ENCODE assay signal across 8 mouse cellular contexts in the genomic region with DNA sequence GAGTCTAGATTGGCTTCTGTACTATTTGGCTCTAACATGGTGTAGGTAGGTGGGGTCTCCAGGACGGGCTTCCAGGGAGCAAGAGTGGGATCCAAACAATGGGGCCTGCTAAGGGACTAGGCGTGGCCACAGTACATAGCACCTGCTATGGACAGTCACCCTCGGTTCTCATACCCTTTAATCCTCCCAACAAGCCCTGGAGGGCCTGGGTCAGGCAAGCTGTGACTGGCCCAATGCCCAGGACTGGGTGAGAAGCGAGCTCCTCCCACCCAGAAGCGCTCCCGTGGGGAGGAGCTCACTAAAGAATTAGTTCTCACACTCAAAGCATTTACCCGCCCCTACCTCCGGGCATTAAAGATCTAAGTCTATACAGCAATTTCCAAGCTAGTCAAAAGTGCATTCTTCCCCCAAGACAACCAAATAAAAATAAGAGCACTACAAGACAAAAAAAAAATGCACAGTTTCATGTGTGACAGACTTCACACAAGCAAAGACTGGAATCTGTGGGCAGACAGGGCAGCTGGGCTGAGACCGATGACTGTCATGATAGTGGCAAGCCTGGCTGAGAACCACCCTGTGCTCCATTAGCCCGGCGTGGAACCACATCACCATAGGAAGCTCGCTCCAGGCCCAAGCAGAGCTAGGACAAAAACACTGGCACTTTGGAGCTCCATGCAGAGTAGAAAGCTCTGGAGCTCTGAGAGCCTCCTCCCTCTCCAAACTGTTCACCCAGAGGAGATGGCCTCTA. TPM values are rescaled to one million over a fixed set of nuclear protein-coding genes. Genes with fewer than 3 reads are reported as not detected.
A peak's percentile ranks its signal among the peaks of the same experiment; 100 is the strongest.
DNase-seq lines count a peak whose midpoint lies in the region; ATAC-seq and TF ChIP-seq lines count a peak whose summit lies in the region.

No protein-coding gene starts in this region.

- no peak for TF ChIP-seq CTCF in layer of hippocampus, adult 2 months (conservative IDR thresholded peaks at IDR 0.05)

- peak overlapping the region; percentile 75 for H3K27ac ChIP-seq in layer of hippocampus, adult 2 months
- peak overlapping the region; percentile 67 for H3K27ac ChIP-seq in embryonic facial prominence, embryonic 15.5 days (replicated peaks)
- H3K27ac ChIP-seq in kidney, embryonic 15.5 days, result peak overlapping the region; percentile 92
- peak overlapping the region; percentile 53; the same call in 1 of the 2 replicates for H3K27ac ChIP-seq in midbrain, embryonic 13.5 days

- H3K9me3 ChIP-seq in embryonic facial prominence, embryonic 15.5 days (replicated peaks), result no peaks in the 10 kb centered on the region
- no peaks in the 10 kb centered on the region for H3K9me3 ChIP-seq in kidney, embryonic 15.5 days (replicated peaks)
- no peaks in the 10 kb centered on the region for H3K9me3 ChIP-seq in midbrain, embryonic 13.5 days

- H3K9ac ChIP-seq in embryonic facial prominence, embryonic 15.5 days, result no peak overlapping the region
- H3K9ac ChIP-seq in kidney, embryonic 15.5 days, result no peak overlapping the region
- no peak overlapping the region for H3K9ac ChIP-seq in midbrain, embryonic 13.5 days (replicated peaks)

- no peaks in the 10 kb centered on the region for H3K27me3 ChIP-seq in embryonic facial prominence, embryonic 15.5 days
- peaks cover 3% of the 10 kb centered on the region; the same call in 1 of the 2 replicates for H3K27me3 ChIP-seq in kidney, embryonic 15.5 days
- peaks cover 5% of the 10 kb centered on the region; the same call in 1 of the 2 replicates for H3K27me3 ChIP-seq in midbrain, embryonic 13.5 days

- H3K4me1 ChIP-seq in embryonic facial prominence, embryonic 15.5 days, result peaks cover 48% of the 10 kb centered on the region
- H3K4me1 ChIP-seq in kidney, embryonic 15.5 days, result peaks cover 64% of the 10 kb centered on the region
- peaks cover 15% of the 10 kb centered on the region for H3K4me1 ChIP-seq in midbrain, embryonic 13.5 days (replicated peaks)

- 48% methylated on average over 12 of the region's 12 CpGs for WGBS in embryonic facial prominence, embryonic 15.5 days
- WGBS in kidney, embryonic 15.5 days, result 56% methylated on average over 12 of the region's 12 CpGs
- 54% methylated on average over 12 of the region's 12 CpGs for WGBS in midbrain, embryonic 13.5 days

- H3K36me3 ChIP-seq in embryonic facial prominence, embryonic 15.5 days, result no peaks in the 10 kb centered on the region
- no peaks in the 10 kb centered on the region for H3K36me3 ChIP-seq in kidney, embryonic 15.5 days
- no peaks in the 10 kb centered on the region for H3K36me3 ChIP-seq in midbrain, embryonic 13.5 days

- H3K4me3 ChIP-seq in layer of hippocampus, adult 2 months, result no peak overlapping the region
- no peak overlapping the region for H3K4me3 ChIP-seq in embryonic facial prominence, embryonic 15.5 days (replicated peaks)
- H3K4me3 ChIP-seq in kidney, embryonic 15.5 days (replicated peaks), result no peak overlapping the region
- no peak overlapping the region for H3K4me3 ChIP-seq in midbrain, embryonic 13.5 days (replicated peaks)

- peak; percentile 66; the same call in 1 of the 2 replicates for ATAC-seq in embryonic facial prominence, embryonic 15.5 days (ENCODE audit: insufficient number of reproducible peaks, low FRiP score, low TSS enrichment, low read depth)
- peak; percentile 59 for ATAC-seq in kidney, embryonic 15.5 days (replicated peaks; ENCODE audit: low FRiP score)
- 0 out of 2 replicates have a peak, but pooled peaks have one; percentile 59 for ATAC-seq in midbrain, embryonic 13.5 days

- no peak for DNase-seq in layer of hippocampus, adult 2 months (ENCODE audit: low spot score in 2 of 2)
- no peak for DNase-seq in layer of hippocampus, adult 9-10 months (ENCODE audit: low spot score)
- DNase-seq in thymus, adult 18-20 months, result no peak
- no peak for DNase-seq in cerebellum, adult 9-11 months
- DNase-seq in spleen, postnatal 14 days (ENCODE audit: low spot score in 2 of 2), result no peak

- no peak overlapping the region for H3K4me2 ChIP-seq in embryonic facial prominence, embryonic 15.5 days (replicated peaks)
- peak overlapping the region; percentile 12; the same call in 1 of the 2 replicates for H3K4me2 ChIP-seq in kidney, embryonic 15.5 days
- H3K4me2 ChIP-seq in midbrain, embryonic 13.5 days (replicated peaks), result no peak overlapping the region

RNA-seq across cellular contexts. Expression of gene Cd82, which starts 23.0 kb away (rescaled TPM):
- 10 to 100 TPM; 17.2 to 17.9 TPM for total RNA-seq in layer of hippocampus, adult 2 months (2021)
- 84.0 and 86.6 TPM in 2 replicates for polyA plus RNA-seq in embryonic facial prominence, embryonic 15.5 days (2015; fragmentation: Nextera tagmentation; extraction: Ambion mirVana)
- polyA plus RNA-seq in kidney, embryonic 15.5 days (2015; fragmentation: Nextera tagmentation; extraction: Ambion mirVana), result 47.8 and 49.4 TPM in 2 replicates
- 12.6 and 16.2 TPM in 2 replicates for polyA plus RNA-seq in midbrain, embryonic 13.5 days (2015; fragmentation: Nextera tagmentation; extraction: Ambion mirVana)
